Mouse (Mus musculus) cerebellum, adult 18-20 months (tissue): Measurements from ENCODE around the gene Trak1.
"Not testable (repeated sequence)": the region's sequence is repeated elsewhere in the genome, so short reads cannot be mapped to it uniquely, and the experiment has no call there.

ENCODE experiments used
- DNase-seq, 2 experiments: peaks; one replicate each; pipeline ENCODE4 v3.0.0; 2021

Gene Trak1

DNA sequence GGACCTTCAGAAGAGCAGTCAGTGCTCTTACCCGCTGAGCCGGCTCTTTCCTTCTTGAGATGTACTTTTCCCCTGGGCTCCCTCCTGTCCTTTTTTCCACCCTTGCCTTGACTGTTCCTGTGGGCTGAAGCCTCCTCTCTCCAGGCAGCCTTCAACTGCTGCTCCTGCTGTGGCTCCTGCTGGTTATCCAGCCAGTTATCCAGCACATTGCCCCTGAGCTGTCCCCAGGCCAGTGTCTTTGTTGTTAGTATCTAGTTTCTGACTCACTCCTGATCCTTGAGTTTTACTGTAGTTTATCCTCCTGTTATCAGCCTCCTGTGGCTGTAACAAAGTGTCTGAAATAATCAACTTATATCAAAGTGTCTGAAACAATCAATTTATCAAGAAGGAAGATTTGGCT is 23.8 kb downstream of the Trak1 start:
- no peak for DNase-seq

DNA sequence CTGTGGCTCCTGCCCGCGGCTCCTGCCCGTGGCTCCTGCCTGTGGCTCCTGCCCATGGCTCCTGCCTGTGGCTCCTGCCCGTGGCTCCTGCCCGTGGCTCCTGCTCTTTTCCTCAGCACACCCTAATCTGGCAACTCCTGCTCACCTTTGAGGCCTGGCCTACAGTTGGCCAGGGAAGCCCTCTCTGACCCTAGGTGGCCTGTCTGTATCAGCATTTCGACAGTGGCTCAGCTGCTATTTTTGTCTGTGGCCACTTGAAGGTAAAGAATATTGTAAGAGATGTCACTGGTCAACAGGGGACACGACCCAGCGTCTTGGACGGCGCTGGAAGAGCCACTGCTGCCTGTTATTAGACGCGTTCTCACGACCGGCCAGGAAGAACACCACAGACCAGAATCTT is 24.7 kb downstream of the Trak1 start:
- no peak for DNase-seq

DNA sequence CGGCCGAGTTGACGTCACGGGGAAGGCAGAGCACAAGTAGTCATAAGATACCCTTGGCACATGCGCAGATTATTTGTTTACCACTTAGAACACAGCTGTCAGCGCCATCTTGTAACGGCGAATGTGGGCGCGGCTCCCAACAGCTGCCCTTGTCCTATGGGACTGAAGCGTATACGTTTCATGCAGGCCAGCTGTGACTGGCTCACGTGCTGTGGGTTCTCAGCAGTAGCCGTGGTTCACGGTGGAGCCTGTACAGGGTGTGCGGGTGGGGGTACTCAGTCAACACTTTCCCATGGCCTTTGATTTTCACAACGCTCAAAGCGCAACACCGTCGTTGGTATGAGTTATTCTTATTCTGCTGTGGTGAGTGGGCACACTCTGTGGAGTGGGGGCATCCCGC is 31.0 kb downstream of the Trak1 start:
- DNase-seq: not testable (repeated sequence)

DNA sequence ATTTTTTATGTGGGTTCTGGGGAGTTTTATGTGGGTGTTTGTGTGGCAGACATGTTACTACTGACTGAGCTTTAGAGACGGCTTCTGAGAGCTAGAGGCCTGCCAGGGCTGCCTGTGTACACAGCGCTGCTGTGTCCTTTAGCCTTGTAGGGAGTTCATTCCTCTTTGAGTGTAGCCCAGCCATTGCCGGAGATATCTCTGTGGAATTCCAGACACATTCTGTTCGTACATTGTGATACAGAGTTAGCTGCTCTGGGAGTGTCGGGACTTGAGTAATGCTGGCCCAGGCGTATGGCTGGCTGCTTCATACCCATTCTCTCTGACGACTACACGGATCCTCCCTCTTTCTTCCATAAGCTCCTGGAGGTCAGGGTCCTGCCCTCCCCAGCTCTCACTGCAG is 31.9 kb downstream of the Trak1 start:
- no peak for DNase-seq

DNA sequence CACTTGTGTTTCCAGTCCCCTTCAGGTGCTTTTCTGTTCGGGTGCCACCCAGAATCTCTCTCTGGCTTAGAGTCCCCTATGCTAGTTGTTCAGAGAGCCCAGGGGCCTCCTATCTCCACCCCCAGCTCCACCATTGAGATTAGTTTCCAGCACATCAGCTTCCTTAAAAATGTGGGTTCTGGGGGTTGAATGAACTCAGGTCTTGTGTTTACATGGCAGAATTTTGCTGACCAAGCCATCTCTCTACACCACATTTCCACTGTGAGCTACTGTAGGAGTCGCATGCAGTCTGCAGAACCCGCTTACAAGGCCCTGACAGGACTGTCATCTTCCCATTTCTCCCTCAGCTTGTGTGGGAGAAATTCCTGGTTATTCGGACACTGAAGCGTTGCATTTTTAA is 32.8 kb downstream of the Trak1 start:
- DNase-seq: no peak

DNA sequence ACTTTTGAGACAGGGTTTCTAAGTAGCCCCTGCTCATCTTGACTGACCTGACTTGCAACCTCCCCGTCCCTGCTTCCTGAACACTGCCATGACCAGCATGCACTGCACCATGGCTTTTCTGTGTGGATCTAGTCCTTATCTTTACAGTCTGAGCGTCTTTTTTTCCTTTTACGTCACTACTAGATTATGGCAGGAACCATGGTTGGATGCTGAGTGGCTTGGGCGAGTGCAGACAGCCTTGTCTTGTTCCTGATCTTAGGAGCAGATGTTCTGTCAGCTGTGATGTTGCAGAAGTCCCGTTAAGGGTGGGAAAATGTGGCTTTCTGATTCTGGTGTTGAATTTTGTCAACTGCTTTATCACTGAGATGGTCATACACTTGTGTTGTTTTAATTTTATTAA is 34.1 kb downstream of the Trak1 start:
- DNase-seq: no peak

DNA sequence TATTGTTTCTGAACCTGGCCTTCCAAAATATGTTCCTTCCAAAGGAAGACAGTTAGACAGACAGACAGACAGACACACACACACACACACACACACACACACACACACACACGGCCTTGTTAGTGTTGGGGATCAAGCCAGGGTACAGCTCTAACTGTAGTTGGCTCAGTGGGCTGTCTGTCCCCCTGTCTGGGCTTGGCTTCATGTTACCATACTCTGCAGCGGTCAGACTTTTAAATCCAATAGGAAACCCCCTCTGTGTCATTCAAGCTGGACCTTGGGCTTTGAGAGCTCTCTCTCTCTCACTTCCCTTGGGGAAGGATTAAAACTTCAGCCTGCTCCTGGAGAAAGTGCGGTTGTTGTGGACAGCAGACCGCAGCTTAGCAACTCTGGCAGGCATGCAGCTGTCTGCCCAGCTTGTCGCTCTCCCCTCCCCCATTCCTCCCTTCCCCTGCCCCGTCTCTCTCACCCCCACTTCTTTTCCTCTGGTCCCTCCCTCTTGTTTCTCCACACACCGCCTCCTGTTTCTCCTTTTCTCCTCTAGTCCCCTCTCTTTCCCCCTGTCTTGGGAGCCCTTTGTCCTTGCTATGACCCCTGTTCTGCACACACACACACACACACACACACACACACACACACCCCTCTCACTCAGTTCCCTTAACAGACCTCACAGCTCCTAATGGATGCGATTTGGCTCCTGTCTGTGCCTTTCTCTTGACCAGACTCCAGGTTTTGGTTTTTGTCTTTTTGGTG is 34.8 kb downstream of the Trak1 start:
- DNase-seq: no peak

DNA sequence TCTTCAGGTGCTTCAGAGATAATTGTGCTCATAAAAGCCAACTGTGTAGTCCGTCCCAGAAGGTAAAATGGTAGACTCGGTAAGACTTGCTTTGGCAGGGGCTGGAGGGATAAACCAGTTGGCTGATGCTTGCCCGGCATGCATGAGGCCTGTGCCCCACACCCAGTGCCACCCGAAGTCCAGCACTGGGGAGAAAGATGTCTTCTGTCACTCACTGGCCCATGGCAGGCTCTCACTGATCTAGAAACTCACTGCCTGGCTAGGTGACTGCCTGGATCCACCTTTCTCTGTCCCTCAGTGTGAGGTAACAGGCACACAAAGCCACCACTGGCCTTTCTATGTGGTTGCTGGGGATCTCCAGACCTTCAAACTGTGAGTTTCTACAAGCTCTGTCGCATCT is 36.3 kb downstream of the Trak1 start:
- DNase-seq: no peak

DNA sequence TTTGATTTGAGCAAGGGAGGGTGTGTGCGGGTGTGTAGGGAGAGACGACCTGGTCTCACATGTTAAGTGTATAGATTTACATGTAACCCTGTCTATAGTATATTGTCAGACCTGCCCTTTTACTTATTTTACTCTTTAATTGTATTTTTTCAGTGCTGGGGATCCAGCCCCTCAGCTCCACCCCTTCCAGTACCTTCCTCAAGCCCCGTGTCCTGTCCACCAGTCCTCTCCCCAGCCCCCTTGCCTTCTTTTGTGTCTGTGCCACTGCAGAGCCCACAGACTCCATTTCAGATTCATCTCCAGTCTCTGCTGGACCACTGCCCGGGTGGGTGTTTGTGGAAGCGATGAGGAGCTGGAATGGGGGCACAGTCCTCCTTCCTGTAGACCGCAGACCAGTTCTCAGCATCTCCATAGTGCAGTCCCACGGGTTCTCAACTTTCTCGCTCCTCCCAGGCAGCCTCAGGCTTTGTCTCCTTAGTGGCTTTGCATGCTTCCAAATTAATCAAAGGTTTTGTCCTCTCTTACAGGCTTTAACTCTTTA is 37.1 kb downstream of the Trak1 start:
- DNase-seq: no peak

DNA sequence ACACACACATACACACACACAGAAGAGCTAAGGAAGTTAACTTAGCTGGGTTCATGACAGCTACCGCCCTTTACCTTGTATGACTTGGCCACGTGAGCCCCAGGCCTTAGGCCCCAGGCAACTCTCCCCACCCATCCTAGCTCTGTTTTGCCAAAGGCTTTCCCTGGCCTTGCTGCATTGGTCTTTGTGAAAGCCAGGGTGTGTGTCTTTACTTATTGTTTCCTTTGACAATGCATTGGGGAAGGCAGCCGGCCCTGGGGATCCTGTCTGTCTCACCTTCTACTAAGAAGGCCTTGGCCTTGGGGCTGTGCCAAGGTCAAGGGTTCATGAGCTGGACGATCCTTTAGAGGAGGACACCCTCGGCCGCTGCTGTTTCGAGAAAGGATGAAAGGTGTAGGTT is 38.3 kb downstream of the Trak1 start:
- no peak for DNase-seq

DNA sequence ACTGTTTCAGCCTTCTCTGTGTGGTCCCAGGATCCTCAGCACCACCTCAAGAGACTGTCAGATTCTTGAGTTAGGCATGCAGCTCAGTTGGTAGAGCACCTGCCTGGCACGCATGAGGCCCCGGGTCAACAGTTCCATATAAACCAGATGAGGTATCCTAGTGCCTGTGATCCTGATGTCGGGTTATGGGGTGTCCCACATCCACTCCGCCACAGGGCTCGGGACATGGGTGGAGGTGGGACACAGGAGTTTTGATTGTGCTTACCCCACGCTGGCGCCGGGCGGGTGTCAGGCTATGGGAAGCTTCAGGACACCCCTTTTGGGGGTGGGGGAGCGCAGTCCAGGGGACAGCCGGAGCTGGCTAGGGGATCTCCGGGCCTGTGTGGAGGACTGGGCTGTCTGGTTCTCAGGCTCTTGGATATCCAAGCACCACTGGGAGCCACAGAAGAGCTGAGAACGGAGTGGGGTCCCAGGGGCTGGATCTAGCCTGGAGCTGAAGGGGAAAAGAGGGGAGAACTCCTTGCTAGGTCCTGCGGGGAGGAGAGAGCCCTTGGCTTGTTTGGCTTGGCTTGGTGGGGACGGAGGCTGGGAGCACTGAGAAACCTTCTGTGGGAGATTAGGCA is 39.1 kb downstream of the Trak1 start:
- no peak for DNase-seq

DNA sequence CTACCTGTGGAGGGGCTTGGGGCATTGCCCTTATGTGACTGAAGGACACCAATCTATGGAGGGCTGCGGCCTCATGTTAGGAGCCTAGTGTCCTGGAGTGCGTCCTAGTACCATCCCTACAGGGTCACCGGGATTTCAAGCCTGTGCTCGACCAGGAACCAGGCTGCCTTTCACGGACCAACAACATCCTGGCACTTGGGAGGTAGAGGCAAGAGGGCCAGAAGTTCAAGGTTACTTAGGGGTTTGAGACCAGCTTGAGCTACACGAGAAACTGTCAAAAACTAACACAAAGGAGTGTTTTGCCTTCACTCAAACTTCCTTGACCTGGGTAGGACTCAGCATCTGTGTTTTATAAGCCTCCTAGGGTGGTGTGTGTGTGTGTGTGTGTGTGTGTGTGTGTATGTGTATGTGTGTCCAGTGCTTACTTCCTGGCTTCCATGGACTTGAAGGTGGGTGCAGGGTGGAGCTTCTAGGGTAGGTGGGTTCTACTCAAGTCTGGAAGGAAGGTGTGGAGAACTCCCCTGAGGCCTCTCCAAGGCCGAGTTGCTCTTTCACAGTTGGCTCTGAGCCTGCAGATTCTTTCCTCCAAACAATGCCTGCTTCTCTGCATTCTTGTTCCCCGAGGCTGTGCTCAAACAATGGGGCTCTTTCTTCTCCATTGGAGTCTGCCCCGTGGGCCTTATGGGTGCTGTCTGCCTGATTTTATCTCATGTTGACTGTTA is 40.1 kb downstream of the Trak1 start:
- DNase-seq: no peak

DNA sequence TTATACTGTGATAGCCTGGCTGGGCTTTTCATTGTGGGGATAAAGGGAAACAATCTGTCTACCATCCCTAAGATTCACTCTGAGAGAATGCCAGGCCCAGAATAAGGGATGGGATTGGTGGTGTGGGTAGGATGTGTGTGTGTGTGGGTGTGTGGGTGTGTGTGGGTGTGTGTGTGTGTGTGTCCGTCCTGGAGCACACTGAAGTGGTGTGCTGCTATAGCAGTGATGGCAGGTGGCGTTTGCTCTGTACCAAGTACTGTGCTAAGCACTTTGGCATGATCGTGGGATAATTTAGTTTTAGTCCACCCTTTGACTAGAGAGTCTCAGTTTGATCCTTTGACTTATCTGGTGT is 40.6 kb downstream of the Trak1 start:
- no peak for DNase-seq

DNA sequence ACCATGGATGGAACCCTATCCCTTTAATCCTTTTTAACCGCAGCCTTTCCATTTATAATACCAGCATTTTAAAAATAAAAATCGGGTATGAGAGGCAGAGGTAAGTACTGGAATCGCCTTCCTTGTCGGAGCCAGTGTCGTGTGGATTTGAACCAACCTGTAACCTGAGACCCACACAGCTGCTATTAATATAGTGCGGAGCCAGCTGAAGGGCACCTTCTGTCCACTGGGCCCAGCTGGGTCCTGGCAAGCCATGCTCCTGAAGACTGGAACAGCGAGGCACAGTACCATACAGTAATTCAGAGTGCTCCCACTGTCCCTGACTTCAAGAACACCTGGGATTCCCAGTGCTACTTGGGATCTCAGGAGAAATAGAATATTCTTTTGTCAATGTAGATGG is 44.5 kb downstream of the Trak1 start:
- no peak for DNase-seq

DNA sequence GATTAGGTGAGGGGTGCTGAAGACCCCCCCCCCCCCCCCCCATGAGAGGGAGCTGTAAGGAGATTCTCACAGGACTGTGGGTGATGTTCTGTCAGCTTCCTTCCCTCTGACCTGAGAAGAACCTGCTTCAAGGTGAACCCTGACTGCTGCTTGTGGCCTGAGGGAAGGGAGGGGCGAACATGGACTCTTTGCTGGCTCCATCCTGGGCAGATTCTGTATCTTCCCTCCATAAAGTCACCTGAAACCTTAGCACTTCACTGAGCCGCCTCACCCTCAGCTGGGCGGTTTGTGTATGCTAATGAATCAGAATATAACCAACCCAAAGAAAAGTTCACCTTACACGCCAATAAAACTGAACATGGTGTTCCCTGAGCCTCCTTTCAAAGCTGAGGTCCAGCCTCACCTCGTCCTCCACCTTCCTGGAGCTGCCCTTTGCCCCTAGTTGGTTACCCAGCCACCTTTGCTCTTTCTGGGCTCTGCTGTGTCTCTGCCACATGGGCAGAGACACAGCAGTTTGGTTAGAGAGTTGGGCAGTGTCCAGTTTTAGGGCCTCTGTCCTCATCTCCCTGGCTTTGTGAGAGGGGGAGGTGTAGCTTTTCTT is 45.3 kb downstream of the Trak1 start:
- DNase-seq: no peak

DNA sequence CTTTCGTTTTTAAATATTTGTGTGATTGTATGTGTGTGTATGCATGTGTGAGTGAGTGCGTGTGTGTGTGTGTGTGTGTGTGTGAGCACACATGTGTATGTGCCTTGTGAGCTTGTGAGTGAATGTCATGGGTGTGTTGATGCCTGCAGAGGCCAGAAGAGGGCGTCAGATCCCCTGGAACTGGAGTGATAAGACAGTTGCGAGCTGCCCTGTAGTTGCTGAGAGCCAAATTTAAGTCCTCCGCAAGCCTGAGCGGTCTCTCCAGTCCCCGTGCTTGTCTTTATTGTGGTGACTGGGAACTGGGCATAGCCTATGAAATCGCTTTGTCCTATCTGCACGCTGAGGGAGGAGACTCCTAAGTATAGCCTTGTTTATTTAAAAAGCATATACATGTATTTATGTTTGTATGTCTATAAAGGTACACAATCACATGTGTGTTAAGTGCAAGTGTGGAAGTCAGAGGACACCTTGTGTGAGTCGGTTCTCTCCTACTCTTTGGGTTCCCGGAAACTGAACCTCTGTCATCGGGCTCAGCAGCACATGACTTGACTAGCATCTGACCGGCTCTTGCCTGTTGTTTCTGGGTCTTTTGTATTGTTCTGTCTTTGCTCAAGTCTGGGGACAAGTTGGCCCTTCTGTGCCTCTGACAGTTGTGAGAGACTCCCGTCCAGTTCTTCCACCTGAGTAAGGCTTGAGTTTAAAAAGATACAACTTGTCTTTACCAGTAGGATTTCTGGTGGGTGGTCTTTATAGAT is 46.0 kb downstream of the Trak1 start:
- DNase-seq: no peak

DNA sequence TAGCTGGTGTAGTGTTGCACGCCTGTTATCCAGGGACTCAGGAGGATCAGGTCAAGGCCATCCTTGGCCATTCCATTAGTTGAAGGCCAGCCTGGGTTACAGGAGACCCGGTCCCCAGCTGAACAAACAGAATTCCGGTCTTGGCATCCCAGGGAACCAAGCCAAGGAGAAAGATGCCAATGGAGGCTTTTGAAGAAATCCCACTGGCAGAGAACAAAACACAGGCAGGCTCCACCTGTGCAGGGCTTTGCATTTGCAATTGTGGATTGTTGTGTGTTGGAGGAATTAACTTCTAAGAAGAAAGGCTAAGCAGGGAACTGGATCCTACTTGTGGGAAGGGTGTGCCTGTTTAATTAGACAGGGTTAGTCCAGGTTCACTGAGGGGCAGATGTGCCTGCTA is 47.0 kb downstream of the Trak1 start:
- DNase-seq: no peak

DNA sequence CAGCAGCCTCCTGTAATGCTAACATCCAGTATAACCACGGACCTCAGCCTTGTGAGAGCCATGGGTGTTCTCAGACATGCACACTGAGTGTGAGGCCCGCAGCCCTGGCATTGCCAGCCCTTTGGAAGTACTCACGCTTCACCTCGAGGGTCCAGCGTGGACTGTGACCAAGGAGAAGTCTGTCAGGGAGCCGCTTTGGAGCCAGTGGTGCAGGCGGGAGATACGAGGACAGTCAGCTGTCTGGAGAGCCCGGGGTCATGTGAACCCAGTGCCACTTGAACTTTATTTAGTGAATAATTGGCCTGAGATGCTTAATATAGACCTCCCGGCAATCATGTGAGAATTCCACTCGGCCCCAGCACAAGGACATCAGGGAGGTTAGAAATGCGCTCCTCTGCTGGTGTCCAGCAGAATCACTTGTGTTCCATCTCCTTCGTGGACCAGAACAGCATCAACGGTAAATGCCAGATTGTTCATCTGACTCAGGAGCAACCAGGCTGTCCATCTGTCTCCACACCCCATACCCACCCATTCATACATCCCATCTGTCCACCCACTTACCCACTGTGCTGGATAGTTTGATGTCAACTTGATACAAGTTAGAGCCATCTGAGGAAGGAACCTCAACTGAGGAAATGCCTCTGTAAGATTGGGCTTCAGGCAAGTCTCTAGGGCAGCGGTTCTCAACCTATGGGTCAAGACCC is 48.3 kb downstream of the Trak1 start:
- no peak for DNase-seq

DNA sequence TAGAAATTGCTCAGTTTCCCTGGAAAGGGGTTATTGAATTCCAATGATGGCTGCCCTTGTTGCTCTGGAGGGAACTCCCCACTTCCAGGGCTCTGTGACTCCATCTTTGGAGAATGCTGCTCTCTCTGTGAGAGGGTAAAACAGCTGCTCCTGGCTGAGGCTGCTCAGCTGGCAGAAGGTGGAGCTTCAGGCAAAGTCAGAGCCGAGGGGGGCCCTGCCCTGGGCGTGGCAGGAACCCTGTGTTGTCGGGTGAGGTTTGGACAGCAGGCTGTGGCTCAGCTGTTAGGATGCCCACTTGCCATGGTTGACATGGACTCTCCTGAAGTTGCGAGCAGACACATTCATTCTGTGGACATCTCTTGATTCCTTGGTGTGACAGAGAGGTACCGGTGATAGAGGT is 49.3 kb downstream of the Trak1 start:
- DNase-seq: no peak

DNA sequence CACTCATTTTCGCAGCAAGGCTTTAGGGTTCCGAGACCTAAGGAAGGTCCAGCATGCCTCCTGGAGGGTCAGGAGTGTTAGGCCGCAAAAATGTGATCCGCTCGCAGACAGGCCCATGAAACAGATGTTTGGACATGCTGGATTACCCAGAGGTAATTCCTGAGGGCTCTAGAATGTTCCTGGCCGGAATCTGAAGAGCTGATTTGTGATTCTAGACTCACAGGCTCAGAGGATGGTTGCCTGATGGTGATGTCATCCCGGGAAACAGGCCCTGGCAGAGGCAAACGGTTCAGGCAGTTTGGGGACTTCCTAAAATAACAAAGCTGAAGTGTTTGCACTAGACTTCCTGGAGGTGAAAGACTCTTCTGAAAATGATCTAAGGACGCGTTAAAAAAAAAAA is 50.7 kb downstream of the Trak1 start:
- peak; percentile 63 to 75 for DNase-seq

DNA sequence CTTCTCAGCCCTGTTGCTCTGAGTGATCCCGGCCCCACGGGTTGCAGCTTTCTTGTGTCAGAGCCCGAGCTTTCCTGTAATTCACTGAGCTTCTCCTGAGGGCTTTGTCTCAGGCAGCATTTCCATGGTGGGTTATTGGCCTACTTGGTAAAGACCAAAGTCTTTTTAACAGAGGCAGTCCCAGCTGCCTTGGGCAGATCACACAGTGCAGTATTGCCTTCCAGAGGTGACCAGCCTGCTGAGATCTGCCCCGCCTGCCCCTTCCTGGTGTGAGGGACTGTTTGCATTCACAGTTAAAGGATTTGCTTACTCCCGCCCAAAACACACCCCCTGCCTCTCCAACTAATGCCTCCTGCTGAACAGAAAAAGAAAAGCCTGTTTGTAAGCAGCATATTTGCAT is 51.2 kb downstream of the Trak1 start:
- no peak for DNase-seq

DNA sequence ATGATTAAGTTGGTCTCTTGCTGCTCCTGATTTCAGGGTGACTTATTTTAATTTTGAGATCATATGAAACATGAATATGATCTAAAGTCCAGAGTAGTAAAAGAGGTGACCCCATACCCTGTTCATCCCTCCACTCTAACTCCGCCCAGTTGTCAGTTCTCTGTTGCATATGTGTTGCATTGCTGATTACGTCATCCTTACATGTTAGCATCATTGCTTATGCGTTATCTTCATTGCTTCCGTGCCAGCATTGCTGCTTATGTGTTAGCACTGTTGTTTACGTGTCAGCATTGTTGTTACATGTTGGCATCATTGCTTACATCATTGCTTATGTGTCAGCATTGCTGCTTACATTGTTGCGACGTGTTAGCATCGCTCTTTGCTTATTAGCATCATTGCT is 51.8 kb downstream of the Trak1 start:
- DNase-seq: no peak
